Mouse (Mus musculus) 3134 (cell line): ENCODE data around the gene Crls1.

ENCODE experiments used
- DNase-seq: peaks from one replicate; pipeline ENCODE4 v3.0.0-alpha.2; 2011; ENCODE audit warnings: low spot score; ENCODE audit not compliant: insufficient read length; ENCODE audit errors: extremely low read depth

The Crls1 gene

DNA sequence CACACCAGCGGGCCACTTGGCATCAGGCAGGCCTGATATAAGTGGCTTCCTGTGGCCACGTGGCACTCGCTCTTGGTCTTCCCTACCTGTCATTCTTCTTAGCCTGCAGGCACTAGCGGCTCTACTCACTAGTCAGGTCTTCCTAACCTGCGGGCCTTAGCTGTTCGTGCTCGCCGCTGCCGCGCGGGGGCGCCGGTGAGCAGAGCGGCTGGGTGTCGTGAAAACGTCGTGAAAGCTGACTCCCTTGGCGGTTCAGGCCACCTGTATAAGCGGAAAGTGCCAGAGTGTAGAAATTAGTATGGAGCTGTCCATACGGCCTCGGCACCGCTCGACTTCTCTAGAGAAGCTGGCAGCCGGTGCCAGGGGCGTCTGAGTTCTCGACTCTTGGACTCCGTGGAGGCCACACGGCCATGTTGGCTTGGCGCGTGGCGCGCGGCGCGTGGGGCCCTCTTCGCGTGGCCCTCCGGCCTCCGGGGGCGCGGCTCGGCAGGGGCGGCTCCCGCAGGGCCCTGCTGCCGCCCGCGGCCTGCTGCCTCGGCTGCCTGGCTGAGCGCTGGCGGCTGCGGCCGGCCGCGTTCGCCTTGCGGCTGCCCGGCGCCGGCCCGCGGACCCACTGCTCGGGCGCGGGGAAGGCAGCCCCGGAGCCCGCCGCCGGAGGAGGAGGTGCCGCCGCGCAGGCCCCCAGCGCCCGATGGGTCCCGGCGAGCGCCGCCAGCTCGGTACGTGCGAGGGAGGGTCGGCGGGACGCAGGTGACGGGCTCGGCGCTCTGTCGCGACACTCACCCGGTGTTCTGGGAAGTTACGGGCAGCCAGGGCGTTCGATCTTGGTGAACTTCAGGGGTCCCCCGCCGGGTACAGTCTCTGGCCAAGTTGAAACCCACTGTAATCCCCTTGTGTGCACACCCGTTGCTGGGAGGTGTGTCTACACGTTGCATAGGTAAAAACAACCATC, at the start of gene Crls1:
Crls1 (plus strand) TSS at position 260 of the 952 bp plus-strand sequence.
- DNase-seq, result peak; percentile 100

DNA sequence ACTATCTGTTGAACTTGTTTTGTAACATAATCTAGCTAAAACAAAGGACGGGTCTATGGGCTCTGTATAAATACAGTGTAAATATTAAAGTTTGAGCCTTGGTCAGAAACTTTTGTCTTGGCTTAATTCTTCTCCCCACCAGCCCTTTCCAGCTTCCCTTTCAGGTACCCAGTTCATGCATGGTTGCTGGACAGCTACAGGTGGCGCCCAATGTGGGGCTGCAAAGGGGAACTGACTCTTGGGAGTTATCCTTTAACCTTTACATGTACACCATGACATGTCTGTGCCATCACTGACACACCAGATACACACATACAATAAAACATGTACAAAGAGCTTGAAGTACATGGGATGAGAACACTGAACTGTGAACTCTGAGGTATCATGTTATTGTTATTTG, 43.5 kb upstream of the Crls1 start:
- no peak for DNase-seq

DNA sequence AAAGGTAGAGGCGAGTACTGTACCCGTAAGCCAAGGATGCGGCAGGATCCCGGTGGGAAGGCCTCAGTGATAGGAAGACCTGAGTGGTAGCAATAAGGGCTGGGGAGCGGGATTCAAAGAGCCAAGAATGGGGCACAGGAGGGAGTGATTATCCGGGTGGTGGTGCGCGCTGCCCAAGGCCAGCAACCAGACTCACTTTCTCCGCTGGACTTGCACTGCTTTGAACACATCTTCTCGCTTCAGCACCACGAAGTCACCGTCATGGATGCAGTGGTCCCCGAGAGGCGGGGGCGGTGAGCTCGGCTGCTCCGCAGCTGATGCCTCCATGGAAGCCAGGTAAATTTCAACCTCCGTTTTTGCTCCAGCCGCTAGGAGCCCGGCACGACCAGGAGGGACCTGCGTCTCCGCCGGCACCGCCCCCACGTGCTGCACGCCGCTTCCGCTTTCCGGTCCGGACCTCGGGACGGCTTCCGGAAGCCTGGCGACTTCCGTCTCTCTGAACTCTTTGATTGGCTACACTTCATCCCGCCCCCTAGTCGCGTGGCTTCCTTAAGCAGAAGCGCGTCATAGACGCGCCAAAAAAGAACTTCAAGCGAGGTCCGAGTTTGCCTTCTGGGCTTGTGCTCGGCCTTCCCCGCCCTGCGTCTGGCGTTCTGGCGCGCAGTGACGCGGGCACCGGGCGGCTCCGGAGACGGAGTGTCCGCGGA, 30.7 kb upstream of the Crls1 start, which contains the start of the genes Trmt6 and Mcm8:
Trmt6 (minus strand) TSS at position 448 of the 707 bp plus-strand sequence.
Mcm8 (plus strand) TSS at position 534 of the 707 bp plus-strand sequence.
- DNase-seq, result peak; percentile 99

DNA sequence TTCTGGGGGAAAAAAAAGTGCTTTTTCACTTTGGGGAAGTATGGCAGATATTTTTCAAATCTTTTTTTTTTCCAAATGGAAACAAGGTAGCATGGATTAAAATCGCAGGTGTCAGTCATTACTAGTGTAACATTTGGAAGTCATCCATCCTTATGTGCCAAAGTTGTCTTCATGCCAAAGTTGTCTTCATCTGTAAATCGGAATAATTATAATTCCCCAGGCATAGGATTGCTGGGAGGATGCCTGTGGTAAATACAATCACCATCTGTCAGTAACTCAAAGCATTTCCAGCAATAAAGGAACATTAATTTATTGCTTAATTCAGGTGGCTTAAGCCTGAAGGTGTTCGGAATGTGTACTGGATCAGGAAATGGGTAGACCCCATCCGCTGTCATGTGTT, 5.4 kb upstream of the Crls1 start:
- DNase-seq, result no peak

DNA sequence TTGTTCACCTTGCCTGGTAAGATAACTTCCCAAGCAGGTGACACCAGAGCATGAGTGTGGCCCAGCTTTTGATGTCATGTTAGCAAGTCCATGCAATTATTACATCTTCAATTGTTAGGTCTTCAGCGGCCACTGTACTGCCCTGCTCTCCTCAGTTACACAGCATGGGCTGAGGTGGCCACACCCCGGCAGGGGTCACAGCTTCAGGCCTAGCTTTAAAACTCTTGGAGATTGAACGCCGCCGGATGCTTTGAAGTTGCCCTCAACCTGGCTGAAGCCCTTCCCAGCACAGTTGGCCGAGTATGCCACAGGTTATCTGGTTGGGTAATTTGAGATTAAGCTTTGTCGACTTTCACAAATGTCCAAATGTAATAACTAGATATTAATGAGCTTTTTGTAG, 1.1 kb downstream of the Crls1 start:
- peak; percentile 21 for DNase-seq

DNA sequence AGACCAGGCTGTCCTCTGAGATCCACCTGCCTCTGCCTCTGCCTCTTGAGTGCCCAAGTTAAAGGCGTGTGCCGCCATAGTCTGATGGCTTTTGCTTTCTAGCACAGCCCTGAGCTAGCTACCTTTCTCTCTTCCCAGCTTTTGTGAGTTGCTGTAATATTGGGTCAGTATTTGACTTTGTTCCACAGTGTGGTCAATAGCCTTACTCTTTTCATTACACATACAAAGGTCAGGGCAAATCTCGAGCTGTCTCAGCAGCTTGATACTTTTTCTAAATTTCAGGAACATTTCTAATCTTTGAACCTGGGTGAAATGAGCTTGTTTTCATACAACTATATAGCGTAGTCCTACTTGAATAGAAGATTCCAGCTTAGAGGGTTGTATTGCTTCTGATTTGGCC, 1.9 kb downstream of the Crls1 start:
- DNase-seq, result no peak

DNA sequence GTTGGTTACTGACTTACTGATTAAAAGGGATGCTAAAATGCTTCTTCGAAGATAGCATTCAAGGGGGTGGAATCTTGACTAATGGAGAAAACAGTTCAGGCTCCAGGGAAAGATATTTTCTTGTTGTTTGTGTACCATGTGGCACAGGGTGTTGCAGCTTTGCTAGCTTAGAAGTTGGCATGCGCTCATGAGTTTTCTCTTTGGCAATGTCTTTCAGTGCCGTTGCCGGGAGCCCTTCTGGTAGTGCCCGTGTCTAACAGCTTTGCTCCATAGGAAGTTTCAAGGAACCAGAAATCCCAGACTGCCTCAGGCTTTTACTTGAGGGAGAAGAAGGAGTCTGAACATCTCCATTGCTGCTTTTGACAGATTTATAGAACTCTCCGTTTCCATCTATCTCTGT, 2.7 kb downstream of the Crls1 start:
- no peak for DNase-seq

DNA sequence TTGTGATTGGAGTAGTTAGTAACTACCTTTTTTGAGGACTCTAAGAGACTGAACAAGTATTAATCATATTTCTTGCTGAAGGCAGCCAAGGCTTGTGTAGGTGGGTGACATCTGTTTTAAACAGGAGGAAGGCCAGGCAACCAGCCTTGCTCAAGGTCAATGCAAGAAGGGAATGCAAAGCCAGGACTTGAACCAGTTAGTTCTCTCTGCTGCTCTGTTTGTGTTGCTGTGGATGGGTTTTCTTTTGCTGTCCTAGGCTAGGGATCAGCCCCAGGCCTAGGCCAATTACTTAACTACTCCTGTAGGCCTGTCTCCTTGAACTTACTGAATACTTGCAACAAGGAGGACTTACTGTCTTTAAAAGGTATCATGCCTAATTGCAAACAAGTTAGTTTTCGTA, 6.6 kb downstream of the Crls1 start:
- no peak for DNase-seq

DNA sequence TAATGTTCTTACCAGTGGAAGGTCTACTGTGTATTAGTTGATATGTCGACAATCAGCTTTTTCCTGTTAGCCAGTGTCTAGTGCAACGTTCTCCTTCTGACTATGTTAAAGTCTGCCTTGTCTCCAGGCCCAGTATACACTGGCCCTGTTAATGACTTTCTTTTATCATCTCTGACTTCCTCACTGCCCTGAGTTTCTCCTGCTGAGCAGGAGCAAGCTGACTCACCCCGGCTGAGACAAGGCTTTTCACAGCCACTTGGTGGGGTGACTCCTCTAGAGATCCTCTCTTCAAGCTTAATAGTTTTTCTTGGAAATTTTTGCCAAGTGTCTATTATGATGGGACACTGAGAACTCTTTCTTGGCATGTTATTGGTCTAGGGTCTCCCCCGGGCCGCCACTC, 9.9 kb downstream of the Crls1 start:
- no peak for DNase-seq

DNA sequence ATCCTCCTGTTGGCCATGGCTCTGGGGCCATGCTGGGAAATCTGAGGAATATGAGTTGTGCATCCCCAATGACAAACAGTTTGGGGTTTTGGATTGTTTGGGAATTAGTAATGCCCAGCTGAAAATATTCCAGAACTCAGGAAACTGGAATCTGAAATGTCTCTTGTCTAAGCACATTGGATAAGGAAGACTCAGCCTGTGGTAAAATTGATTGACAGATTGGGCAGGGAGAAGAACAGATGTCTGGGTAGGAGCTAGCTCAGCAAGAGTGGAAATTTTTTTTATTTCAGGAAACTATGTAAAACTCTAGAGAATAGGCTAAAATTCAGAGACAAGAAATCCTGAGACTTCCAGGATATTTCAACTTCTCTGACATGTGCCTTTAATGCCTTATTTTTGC, 14.0 kb downstream of the Crls1 start:
- DNase-seq, result peak; percentile 39

DNA sequence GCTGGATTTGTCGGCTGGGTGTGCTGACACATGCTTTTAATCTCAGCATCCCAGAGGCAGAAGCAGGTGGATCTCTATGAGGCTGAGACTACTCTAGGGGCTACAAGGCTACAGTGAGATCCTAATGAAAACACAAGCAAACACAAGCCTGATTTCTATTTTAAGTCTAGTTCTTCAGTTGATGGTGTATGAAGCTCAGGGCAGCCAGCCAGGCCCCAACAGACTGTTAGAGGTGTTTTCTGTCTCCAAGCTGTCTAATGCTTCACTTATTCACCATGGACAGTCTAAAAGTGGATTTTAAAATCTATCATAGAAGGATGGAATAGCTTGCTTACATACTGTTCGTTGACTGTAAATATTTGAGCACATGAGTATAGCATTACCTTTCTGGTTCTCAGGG, 15.0 kb downstream of the Crls1 start:
- DNase-seq, result no peak

DNA sequence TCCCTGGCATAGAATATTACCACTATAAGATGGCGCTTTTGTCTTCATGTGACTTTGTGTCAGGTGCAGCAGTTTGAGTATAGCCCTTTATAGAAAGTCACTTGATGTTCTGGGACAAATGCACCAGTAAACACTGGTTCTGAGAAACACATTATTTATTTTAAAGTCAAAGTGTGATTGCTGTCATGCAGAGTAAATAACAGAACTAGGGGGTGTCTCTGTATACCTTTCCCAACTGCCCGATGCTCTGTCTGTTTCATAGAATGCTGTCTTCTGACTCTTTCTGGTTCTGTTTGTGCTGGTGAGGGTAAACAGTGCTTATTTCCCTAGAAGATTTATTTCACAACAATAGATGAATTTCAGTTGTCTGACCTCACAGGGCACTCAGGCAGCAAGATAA, 16.9 kb downstream of the Crls1 start:
- DNase-seq, result no peak

DNA sequence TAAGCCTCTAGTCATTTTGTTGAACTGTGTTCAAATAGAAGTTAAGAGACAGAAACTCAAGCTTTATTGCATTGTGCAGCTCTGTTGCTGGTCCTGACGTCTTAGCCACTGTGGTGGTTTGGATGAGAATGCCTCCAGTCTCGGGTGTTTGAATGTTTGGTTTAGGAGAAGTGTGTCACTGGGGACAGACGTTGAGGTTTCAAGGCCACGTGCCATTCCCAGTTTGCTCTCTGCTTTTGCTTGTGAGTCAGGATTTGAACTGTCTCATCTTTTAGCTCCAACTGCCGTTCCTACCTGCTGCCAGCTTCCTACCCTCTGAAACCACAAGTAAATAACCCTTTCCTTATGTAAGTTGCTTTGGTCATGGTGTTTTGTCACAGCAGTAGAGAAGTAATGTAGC, 21.1 kb downstream of the Crls1 start:
- peak; percentile 47 for DNase-seq

DNA sequence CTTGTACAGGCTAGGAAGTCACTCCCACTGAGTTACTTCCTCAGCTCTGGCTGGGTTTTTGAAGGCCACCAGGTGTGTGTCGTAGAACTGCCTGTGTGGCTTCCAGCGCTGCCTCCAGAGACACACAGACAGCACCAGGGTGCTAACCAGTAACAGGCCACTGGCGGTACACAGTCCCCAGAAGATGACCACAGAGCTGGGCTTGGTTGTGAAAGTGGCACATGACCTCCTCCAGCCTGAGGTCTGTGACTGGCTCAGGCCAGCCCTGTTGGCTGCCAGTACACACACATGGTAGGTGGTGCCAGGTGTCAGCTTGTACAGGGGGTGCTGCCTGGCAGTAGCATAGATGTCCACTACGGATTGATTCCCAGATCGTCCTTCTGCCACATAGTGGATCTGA, 23.2 kb downstream of the Crls1 start:
- DNase-seq, result no peak

DNA sequence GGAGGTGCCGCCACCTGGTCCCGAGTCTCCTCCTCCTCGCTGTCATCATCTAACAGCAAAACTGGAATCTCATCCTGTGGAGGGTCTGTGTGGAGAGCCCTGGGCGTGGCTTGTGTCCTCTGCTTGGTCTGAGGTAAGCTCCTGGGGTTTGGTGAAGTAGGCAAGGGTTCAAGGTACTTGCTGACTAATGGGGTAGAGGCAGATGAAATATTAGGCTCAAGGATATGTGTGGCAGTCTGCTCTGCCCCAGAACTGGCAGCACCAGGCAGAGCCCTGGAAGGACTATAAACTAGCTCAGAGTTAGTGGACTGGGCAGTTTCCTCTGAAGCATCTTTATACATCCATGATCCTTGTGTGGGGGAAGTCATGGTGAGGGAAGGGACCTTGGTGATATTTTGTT, 23.8 kb downstream of the Crls1 start:
- no peak for DNase-seq

DNA sequence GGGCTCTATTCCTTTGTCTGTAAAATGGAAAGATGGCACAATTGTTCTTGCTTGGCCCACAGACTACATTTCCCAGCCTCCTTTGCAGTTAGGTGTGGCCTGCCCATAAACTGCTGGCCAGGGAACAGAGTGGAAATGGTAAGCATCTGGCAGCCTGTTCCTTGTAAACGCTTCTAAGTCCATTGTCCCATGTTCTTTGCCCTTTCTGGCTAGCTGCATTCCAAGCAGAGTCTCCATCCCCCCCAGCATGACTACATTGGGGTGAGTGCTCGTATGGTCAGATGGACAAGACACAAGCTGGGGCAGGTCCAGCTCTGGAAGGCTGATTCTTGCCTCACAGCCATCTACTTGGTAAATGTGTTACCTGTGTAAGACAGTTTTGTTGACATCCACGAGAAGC, 25.2 kb downstream of the Crls1 start:
- DNase-seq, result no peak

DNA sequence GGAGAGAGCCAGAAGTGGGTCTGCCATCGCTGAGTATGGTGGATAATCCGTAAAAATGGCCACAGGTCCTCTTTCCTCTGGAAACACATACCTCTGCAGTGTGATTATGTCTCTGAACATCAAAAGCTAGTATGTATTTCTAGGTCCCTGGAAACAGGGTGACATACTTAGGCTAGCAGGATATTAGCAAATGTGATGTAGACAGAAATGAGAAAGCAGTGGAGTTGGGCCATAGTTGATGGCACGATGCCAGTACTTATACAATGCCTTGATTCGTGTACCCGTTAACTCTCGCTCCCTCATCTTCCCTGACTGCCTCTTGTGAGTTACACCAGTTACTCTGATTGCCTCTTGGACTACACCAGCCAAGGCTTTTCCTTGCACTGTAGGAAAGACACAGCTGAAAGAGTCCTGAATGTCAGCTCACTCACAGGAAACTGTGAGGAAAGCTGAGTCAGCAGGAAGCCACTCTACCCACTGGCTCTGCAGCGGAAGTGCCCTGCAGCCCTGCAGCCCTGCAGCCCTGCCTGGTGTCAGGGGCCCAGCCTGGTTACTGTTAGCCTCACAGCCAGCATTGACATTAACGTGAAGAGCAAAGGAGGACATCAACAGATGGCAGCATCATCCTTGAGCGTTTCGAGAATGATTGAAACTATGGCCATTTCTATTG, 27.3 kb downstream of the Crls1 start:
- DNase-seq, result no peak

DNA sequence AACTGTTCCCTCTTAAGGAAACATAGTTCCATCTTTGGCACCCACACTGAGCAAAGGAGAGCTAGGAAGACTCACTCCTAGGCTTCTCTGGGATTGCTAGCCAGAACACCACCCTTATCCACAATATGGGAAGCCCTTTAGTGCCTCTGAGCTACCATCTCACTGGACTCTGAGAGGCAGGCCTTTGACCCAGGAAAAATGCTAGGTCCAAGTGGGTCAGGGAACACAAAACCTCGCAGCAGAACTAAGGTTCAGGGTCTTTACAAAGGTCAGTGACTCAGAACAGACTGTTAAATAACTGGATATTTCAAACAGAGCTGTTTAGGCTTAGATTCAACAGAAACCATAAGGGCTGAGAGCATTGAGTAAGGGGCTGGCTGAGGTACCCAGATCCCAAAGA, 30.5 kb downstream of the Crls1 start:
- DNase-seq, result no peak

DNA sequence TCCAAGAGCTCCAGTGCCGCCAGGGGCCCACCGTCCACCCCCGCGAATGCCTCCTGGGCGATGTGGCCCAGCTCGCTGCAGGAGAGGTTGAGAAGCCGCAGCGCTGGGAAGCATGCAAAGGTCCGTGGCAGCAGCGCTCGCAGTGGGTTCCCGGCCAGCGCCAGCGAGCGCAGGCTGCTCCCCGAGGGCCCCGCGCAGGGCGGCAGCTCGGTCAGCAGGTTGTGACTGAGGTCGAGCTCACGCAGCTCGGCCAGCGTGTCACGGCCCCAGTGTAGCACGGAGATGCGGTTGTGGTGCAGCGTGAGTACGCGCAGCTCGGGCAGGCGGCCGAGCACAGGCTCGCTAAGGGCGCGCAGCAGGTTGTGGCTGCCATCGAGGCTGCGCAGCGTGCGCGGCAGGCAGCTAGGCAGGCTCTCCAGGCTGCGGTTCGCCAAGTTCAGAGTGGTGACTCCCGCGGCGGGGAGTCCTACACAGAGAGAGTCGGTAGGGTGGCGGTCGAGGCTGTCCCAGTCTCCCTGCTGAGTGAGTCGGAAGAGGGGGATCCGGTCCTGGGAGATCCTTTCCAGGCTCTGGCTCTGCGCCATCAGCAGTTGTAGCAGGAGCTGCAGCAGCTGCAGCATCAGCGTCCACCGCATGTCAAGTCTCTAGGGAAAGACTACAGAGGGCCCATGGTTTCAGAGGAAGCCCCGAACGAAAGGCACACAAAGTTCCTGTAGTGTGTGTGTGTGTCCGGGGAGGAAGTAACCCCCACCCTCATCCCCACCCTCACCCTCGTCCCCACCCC, 33.0 kb downstream of the Crls1 start:
- no peak for DNase-seq

DNA sequence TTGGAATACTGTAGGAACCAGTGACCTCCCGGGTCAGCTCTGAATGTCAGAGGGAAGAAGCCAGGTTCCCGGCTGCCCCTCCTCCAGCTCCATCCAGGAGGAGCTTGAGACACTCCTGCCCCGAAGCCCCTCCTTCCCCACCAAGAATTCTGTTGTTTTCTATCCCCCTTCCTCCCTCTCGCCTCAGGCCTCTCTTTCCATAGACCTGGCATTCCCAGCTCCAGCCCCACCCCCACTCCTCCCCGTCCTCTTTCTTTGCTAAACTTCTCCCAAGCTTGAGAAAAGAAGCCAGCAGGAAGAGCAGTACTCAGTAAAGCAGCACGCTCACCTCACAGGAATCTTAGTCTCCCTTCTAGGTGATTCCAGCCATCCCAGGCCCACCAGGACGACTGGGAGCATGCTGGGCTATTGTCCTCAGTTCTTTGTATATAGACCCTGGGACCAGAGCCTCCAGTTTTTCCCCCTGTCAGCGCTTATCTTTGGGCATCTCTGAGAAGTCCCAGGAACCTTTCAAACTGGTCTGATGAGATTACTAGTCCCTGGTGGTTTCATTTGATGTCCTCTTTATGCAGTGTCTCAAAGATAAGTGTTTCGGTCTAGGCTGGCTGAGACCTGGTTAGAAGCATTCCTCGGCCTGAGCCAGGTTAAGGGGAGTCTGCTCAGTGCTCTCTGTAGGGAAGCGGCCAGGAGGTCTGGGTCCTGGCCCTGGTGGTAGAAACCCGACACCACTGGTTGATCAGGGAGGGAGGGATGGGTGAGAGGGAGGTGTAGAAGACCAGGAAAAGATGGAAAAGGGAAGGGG, 34.6 kb downstream of the Crls1 start, which contains the start of gene Lrrn4:
Lrrn4 (minus strand) TSS at position 48 of the 802 bp plus-strand sequence.
- no peak for DNase-seq
